Mouse (Mus musculus) embryonic fibroblast, embryonic 13.5 days (primary cell): ENCODE results near the gene Sfxn4.

Experiments used
- CTCF ChIP-seq: IDR thresholded peaks from 2 replicates; pipeline ENCODE4 v1.5.1; 2011; ENCODE audit warnings: mild to moderate bottlenecking, control low read depth, low read length, moderate library complexity, borderline replicate concordance; ENCODE audit not compliant: insufficient read depth
- POLR2A ChIP-seq: IDR thresholded peaks from 2 replicates; pipeline ENCODE4 v1.6.1; 2011; ENCODE audit warnings: low read depth, mild to moderate bottlenecking, control low read depth, low read length, moderate library complexity

DNA sequence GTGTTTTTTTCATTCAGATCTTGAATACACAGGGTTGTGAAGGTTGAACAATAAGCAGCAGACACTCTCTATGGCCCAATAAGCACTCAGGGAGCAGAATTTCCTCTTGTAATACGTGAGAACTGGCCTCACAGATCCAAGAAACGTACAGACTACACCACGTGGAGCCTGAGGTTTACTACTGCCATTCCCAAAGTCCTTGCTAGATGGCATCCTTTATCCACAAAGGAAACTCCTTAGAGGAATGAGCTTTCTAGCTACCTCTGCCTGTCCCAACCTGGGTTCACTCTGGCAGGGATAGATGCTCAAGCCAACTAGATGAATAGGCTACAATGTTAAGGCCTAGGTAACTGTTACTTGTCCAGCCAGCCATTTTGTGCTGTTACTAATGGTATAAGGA lies 21.9 kb upstream of the Sfxn4 start:
- TF ChIP-seq CTCF (no peak), POLR2A (no peak)
